Mouse (Mus musculus) large intestine, adult 2 months (tissue): ENCODE measurements at regions not wholly inside any gene's neighbourhood (a gene's known extent, or its start where the extent isn't known, plus 50 kb on each side); places are given as distances from the start of the nearest gene placed in this dataset.

ENCODE experiments used
- DNase-seq: peaks from one replicate; pipeline ENCODE4 v3.0.0-alpha.2; 2012; ENCODE audit warnings: low read depth, low spot score
- WGBS: fragments of 180-500 bp; shearing (Covaris S2); methylation state at CpG from one replicate; pipeline ENCODE4 v1.1.7; 2018; 5-methylcytosine and 5-hydroxymethylcytosine counted together

- WGBS = 16% methylated on average over 1 of the region's 1 CpGs
- DNase-seq = no peak
Observed at GRCm38 (mm10) chr19:28134806-28135205, 123.8 kb upstream of the Rfx3 start.

DNA sequence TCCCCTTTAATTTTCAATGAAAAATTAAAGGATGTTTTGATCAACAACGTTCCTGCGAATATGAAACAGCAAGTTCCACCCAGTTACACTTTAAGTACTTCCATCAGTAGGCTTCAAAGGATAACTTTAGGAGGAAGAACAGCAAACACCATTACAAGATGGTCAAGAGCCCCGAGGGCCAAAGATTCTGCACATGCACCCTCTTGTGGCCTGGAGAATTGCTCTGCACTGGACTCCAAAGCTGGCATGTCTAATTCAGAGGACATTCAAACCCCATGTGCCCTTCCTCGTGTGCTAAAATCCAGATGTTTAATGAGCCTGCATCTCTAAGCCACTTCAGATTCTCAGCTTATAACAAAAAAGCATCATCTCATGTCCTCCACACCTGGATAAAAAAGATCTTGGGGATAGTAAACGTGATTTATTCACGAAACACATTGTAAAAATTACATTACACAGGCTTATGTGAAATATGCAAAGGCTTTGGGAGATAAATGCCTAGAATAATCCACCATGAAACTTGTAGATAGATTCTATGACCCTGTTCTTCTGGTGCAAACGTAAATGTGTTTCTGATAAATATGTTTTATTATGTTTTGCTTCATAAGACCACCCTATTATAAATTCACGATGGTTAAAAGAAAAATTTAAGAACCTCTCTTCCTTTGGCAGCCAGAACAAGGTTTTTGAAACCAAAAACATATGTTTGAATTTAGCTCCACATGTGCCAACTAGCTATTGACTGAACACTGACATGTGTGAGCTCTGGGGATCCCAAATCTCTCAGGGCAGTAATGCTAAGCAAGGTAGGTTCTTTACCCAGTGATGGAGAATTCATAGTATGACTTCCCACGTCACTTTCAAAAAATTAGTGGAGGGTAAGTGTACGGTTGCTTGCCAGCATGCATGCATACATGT lies 100.6 kb upstream of the Rfx3 start:
- 74% methylated on average over 10 of the region's 10 CpGs for WGBS
- no peak for DNase-seq

- DNase-seq = no peak
- WGBS = 43% methylated on average over 9 of the region's 9 CpGs
Observed at GRCm38 (mm10) chr19:28095620-28096019, 84.7 kb upstream of the Rfx3 start.

GRCm38 (mm10) chr19:28092252-28092651 lies 81.3 kb upstream of the Rfx3 start:
- WGBS = 76% methylated on average over 6 of the region's 6 CpGs
- DNase-seq = no peak

GRCm38 (mm10) chr19:28087607-28088546 lies 76.9 kb upstream of the Rfx3 start:
- DNase-seq = no peak
- 76% methylated on average over 12 of the region's 12 CpGs for WGBS

GRCm38 (mm10) chr19:28070386-28070785 lies 59.4 kb upstream of the Rfx3 start:
- 93% methylated on average over 3 of the region's 3 CpGs for WGBS
- no peak for DNase-seq
